Mouse (Mus musculus) v-Abl transformed pro-B cells (cell line): Measurements from ENCODE around the gene Lsp1.

Experiments
- in situ Hi-C, 2 experiments: fragments of 400-800 bp; cut with MboI; formaldehyde crosslinking; loops; one replicate each; pipeline ENCODE4 v1.15.1; 2025; ENCODE audit not compliant: unreplicated experiment in 2 of 2

Lsp1 gene

DNA sequence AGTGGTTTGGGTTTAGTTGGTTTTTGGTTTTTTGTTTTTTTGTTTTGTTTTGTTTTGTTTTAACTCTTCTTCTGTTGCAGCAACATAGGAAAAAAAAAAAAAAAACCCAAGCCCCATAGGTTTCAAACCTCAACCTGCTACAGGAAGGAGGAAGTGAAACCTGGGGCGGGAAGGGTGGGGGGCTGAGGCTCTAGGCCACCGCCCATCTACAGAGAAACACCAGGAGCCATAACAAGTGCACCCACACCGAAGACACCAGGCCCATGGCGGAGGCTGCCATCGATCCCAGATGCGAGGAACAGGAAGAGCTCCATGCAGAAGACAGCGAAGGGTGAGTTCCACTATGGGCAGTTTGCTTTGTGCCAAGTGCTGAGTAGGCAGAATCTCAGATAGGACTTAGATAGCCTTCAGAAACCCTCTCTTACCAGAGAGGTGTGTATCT lies at the start of gene Lsp1:
TSS of gene Lsp1 (plus strand) at position 174 of the 442 bp plus-strand sequence.
- in situ Hi-C loops: no loop called here

DNA sequence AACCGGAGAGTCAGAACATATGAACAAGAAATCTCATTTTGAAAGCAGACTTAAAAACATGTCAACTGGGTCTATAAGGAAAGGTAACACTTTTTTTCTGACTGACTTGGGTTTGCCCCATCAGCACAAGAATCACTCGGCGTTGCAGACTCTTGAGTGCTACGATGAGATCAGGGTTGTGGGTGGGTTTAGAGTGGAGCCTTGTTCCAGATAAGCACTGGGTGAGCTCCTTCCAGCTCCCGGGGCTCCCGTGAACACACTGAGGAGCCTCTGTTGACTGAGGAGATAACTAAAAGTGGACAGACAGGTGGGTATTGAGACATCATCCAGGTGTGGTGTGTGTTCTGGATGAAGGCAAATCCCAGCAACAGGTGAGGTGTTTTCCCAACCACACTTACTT lies 47.3 kb upstream of the Lsp1 start:
- in situ Hi-C loops: no loop called here

DNA sequence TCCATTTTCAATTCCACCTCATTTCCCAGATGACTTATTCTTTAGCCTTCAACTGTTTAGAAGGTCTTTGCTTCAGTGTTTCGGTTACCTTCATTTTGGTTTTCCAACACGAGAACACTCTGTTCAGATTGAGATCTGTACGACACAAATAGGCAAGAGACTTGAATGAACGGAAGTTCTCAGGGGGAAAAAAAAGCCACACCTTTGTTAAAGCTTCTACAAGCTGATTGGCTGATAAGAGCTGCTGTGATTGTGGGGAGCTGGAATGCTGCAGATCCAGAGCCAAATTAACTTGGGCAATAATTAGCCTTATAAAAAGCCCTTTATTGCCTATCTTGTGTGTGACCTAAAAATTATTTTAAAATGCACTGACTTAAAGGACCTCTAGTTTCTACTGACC lies 45.3 kb upstream of the Lsp1 start:
- in situ Hi-C loops: no loop called here

DNA sequence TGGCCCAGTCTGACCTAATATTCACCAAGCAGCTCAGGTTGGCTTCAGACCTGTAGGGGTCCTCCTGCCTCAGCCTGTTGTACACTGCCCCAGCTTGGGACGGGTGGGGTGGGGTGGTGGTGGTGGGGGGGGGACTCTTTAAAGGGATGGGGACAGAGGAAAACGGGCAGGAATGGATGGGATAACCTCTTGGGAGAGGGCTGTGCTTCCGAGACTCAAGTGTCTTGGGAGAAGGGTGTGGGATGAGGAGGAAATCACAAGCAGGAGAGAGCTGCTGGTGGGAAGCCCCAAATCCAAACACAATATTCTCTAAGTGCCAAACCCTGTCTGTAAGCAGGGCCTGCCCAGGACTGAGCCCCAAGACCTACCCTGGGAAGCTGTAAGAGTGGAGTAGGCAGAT lies 44.4 kb upstream of the Lsp1 start:
- in situ Hi-C loops: no loop called here

DNA sequence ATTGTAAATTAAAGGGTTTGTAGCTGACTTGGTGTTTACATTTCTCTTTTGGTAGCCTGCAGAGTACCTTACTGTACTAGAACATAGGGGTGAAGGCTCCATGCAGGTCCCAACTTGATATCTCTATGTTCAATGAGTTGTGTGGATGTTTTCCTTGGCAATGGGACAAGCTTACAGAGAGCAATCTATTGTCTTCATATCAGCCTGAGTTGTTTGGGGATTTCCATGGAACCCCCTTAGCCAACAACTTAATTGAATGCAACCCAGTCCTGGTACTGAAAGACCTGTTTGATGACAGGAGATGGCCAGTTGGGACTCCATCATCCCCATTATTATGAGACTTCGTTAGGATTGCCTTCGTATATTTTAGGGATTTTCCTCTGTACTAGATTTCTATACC lies 42.6 kb upstream of the Lsp1 start:
- in situ Hi-C loops: no loop called here

DNA sequence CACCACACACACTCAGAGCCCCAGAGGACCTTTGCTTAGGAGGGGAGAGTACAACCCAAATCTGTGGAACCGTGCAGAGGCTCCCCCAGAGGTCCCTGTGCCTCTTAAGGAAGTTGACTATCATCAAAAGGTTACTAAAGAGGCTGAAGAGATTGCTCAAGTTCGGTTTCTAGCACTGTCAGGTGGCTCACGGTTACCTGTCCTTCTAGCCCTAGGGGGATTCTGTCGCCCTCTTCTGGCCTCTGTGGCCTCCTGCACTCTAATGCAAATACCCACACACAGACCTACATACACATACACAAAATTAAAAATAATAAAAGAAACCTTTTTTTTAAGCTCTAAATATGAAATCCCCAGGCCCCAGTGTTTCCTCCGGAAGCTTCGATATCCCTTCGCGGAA lies 41.9 kb upstream of the Lsp1 start:
- in situ Hi-C loops: no loop called here

DNA sequence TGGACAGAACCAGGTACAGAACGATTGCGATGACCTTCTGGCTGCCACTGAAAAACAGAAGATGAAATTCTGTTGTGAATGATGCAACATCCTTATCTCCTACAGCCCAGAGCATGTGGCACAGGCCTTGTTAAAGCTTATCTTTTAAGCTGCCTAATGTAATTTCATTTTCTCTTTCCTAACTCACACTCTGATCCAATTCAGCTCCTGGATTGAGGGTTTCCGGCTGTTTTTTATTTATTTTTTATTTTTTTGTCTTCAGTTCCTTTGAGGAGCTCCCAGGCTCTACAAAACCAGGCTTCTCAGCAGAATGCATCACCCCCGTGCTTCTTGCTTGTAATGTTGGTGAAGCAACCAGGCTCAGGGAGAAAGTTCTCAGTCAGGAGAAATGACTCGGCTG lies 40.7 kb upstream of the Lsp1 start:
- in situ Hi-C loops: no loop called here

DNA sequence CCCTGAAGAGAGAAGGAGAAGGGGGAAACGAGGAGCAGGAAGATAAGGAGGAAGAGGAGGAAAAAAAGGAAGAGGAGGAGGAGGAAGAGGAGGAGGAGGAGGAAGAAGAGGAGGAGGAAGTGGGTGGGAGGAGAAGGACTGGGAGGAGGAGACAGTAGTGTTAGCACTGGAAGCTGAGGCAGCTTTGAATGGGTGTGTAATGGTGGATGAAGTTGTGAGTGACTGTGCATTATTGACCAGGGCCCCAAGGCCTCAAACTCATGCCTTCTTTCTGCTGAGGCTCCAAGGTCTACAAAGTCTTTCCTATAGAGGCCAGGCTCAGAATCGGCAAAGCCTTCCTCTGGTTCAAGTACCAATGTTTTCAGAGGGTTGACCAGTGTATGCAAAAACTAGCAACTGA lies 38.8 kb upstream of the Lsp1 start:
- in situ Hi-C loops: no loop called here

DNA sequence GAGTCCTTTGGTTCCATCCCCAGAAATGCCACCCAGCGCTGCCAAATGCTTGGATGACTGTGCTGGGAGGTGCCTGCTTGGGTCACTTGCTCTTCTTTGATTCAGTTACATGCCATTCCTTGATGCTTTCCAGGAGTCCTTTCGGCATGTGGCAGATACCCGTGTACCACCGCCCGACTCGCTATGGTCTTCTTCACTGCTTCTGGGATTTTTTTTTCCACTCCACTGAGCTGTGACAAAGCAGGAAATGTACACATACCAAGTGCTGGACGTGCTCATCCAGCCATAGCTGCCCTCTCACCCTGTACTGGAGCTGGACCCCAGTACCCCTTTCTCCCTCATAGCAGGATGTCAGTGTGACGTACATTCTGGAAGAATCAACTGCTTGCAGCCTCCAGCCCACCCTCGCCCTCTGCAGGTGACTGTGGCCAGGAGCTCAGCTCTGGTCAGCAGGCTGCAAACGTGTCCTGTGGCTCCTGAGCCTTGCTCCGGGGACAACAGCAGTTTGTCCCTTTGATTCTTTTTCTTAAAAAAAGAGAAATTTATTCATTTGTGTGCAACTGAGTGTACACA lies 34.9 kb upstream of the Lsp1 start:
- in situ Hi-C loops: no loop called here

DNA sequence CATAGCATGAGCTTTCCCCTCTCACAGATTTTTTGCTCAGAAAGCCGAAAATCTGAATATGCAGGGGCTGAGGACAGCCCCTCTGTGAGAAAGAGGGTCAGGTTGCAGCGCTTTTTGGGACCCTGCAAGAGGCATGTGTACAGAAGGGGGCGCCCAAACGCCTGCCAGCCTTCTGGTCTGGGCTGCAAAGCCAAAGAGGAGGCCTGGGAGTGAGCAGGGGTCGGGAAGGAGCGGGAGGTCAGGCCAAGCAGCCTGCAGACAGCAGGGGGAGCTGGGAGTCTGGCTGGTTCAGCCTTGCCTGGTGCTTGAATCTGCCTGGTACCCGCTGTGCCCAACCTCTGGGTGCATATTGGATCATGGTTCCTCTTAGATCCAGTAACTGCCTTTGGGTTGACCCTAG lies 32.4 kb upstream of the Lsp1 start:
- in situ Hi-C loops: no loop called here

DNA sequence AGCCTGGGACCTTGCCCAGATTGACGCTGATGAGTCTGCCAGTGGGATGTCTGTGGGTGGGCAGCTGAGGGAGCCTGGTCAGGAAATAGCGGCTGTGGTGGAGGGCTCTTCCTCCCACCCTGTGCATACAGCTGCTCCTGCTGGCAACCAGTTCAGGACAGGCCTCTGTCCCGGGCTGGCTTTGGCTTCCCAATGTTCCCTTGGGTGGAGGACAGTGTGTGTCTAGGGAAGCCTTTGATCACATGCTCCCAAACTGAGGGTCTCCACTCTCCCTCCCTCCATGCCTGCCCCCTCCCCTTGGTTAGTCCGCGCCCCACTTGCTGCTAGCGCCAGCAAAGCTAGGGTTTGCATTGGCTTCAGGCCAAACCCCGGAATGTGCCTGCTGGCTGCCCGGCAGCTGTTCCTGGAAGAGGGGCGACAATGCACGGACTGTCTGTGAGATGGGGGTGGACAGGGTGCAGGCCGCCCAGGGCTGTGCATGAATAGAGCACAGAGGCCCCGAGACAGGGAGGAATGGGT lies 30.4 kb upstream of the Lsp1 start:
- in situ Hi-C loops: loop anchor here in 1 of 2 experiments (5.0 kb wide), 1 partner anchor 38 kb away; no protein-coding TSS in a partner anchor

DNA sequence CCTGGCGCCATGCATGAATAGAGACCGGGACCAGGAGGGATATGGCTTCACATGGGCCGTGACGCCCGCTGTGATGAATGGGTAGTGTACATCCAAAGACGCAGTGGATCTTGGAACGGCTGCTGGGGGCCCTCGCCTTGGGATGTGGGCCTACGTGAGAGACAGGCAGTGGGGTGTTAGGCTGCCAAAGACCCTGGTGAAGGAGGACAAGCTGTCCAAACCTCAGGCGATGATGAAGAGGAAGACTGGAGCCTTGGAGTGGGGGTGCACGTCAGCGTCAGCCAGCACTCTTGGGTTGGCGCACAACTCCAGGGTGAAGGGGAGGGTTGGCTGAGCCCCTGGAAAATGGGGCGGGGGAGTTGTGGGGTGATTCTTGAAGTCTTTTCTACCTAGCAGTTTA lies 29.5 kb upstream of the Lsp1 start:
- in situ Hi-C loops: loop anchor here in 1 of 2 experiments (5.0 kb wide), 1 partner anchor 39 kb away; no protein-coding TSS in a partner anchor

DNA sequence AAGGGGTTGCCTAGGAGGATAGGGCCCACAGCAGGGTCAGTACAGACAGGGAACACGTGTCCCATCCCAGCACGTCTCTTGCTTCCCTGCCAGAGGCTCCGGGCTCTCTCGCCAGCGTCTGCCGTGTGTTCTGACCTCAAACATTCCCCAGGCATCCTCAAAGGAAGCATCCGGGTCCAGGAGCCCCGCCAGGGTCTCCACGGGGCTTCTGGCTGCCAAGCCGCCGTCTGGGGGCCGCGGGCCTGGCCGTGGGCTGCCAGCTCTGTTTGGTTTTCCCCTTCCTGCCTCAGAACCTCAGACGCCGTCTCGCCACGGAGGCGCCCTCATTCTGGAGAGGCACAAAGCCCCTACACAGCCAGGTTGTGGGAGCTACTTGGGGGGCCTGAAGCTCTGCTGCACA lies 27.0 kb upstream of the Lsp1 start:
- in situ Hi-C loops: loop anchor here in 1 of 2 experiments (5.0 kb wide), 1 partner anchor 41 kb away; no protein-coding TSS in a partner anchor

DNA sequence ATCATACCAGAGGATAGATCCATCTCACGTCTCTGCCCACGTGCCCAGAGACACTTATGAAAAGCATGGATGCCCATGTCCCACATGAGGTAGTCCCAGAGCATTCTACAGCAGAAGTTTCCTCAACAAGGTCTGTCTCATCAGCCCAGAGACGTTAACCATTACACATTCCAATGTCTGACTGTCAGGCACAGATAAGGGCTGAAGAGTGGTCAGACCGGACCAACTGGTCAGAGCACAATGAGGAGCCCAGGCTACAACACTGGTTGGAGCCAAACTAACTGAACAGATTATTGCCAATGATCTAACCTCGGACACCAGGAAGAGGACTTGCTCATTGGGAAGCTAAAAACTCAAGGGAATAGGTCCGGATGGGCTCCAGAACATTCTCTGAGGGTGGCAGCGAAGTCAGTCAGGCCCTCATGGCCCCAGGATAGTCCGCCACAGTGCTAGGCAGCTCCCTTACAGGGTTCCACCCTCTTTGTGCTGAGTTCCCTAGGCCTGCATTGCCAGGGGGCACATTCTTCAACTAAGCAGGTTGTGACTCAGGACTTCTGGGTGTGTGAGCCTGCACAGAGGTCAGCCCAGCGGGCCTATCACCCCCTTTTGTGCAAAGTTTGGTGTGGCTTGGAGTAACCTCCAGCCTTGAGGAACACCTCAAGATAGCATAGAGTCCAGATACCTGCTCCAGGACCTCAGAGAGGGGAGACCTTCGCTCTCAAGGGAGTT lies 26.3 kb upstream of the Lsp1 start, which contains the start of gene Syt8:
TSS of gene Syt8 (plus strand) at position 714 of the 729 bp plus-strand sequence.
- in situ Hi-C loops: loop anchor here in 1 of 2 experiments (5.0 kb wide), 1 partner anchor 42 kb away; no protein-coding TSS in a partner anchor

DNA sequence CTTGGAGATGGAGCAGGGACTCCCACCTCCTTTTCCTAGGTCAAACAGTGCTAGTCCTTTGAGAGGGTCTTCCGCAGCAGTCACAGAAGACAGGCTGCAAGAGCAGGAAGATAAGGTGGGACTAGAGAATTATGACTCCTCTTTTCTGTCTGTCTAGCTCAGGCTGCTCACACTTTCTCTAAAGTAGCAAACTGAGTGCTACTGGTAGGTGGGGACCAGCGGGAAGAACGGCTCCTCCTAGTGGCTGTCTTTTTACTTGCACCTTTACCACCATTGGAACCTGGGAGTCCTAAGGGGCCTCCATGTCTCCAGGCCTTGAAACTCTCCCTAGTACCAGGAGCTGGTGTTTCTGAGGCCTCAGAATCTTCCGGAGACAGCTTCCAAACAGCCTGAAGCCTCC lies 25.1 kb upstream of the Lsp1 start:
- in situ Hi-C loops: loop anchor here (5.0 kb wide), 3 partner anchors 98 to 242 kb away; no protein-coding TSS in a partner anchor

DNA sequence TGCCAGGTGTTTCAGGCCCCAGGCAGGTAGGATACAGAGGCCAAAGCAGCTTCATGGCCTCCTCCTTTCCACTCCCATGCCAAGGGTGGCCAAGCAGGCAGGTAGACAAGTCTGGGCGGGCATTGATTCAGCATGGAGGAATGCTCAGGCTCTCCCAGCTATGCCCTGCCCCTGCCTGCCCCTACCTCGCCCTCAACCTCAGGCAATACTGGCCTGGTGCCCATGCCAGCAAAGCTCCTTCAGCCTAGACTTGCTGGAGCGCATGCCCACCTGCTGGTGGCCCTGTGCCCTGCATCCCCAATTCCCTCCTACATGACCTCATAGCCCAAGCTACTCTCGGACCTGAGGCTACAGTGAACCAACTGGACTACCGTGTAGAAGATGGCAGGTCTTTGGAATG lies 23.3 kb upstream of the Lsp1 start:
- in situ Hi-C loops: loop anchor here (5.0 kb wide), 3 partner anchors 100 to 240 kb away; no protein-coding TSS in a partner anchor

DNA sequence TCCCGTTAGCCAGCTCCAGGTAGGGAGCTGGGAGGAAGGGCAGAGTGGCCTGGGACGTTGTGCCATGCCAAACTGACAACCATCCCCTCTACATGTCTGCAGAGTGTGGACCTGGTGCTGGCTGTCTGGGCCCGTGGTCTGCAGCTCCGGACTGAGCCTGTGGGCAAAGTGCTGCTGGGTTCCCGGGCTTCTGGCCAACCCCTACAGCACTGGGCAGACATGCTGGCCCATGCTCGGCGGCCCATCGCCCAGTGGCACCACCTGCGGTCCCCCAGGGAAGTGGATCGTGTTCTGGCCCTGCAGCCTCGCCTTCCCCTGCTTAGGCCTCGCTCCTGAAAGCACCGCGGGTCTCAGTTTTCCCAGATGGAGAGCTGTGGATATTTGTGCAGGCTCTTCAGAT lies 20.6 kb upstream of the Lsp1 start:
- in situ Hi-C loops: loop anchor here (5.0 kb wide), 6 partner anchors 57 to 237 kb away; partner anchors contain the start of gene Tnnt3 (in 2 of the 2)

DNA sequence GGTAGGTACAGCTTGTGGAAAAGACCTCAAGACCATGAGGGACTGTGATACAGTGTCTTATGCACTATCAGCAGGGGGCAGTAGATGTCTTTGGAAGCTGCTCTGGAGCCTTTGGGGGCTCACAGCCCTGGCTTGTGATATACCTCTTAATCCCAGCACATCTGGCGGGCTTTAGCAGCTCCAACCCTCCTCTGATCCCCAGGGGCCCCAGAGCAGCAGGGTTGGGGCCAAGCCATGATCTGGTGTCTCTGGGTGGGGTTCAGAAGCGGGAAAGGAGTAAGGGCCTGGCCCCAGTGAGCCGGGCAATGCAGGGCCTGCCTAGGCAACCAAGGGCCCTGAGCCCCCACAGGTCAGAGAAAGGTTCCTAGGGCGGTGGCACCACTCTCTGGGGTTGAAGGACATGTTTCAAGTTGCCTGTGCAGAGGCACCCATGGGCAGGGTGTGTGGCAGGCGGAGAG lies 19.9 kb upstream of the Lsp1 start:
- in situ Hi-C loops: loop anchor here (5.0 kb wide), 3 partner anchors 57 to 142 kb away; partner anchors contain the start of gene Tnnt3 (in 2 of the 2)

DNA sequence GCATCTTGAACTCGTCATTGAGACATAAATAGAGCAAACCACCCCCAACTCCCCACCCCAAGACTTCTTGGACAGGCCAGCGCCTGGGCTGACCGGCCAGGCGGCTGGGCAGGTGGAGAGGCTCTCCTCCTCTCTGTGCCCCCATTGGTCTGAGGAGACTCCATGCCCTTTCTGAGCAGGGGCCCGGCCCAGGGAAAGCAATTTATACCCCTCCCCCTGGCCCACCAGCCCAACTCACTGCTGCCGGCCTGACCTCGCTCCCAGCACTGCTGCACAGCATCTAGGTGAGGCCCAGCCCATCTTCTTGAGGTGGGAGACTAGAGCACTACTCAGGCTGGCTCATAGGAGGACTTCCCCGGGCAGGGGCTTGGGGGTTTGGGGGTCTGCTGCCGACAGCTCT lies 19.0 kb upstream of the Lsp1 start, which contains the start of gene Tnni2:
TSS of gene Tnni2 (plus strand) at position 224 of the 400 bp plus-strand sequence.
- in situ Hi-C loops: loop anchor here (5.0 kb wide), 3 partner anchors 56 to 141 kb away; partner anchors contain the start of gene Tnnt3 (in 2 of the 2)

DNA sequence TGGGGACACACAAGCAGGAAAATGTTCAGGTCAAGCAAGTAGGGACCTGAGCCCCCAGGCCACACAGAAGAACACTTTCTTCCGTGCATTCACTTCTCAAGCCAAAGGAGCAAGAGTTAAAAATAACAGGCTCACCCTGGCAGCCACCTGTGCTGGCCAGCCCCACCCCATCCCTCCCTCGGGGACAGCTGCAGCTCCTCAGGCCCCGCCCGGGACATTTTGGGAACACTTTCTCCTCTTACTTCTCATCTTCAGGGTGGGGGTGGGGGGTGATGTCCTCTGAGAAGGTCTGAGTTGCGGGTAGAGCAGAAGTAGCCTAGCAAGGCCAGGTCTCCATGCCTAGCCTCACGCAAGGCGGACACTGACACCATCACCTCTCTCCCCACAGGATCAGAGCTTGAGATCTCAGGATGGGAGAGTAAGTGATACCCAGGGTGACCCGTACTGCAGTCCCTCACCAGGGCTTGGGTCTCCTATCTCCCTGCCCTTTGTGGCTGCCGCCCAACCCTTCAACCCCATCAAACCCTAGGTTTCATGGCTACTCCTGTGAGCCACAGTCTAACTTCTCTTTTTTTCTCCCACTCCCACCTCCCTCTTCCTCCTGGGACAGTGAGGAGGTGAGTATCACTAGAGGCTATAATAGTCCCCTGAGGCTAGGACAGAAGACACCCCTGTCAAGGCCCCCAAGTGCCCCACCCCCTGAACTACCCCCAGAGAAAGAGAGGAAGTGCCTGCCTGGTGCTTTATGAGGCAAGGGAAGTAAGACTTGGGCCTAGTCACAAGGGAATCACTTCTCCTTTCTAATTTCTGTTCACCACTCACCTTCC lies 18.3 kb upstream of the Lsp1 start:
- in situ Hi-C loops: loop anchor here (5.0 kb wide), 3 partner anchors 55 to 140 kb away; partner anchors contain the start of gene Tnnt3 (in 2 of the 2)
